Mouse (Mus musculus) adrenal gland, postnatal 4 days (tissue): ENCODE results near the gene Dzip1l. TPM values are rescaled to one million over a fixed set of nuclear protein-coding genes. Genes with fewer than 3 reads are reported as not detected.
A peak's percentile ranks its signal among the peaks of the same experiment; 100 is the strongest.

Source experiments
- DNase-seq, 2 experiments: peaks; one replicate each; pipeline ENCODE4 v3.0.0; 2021 to 2022; ENCODE audit warnings: low spot score in 2 of 2, mixed read lengths in 2 of 2
- total RNA-seq, 2 experiments: library from RNA; stranded (reverse); gene quantifications; 2 replicates each; pipeline ENCODE4 v1.2.3; 2021

Dzip1l gene
- total RNA-seq, 2 experiments from 2014 or later = 11.2 to 15.6 TPM

- no peak for DNase-seq
These were observed 16.8 kb downstream of the Dzip1l start for GRCm38 (mm10) chr9:99646102-99646501.

DNA sequence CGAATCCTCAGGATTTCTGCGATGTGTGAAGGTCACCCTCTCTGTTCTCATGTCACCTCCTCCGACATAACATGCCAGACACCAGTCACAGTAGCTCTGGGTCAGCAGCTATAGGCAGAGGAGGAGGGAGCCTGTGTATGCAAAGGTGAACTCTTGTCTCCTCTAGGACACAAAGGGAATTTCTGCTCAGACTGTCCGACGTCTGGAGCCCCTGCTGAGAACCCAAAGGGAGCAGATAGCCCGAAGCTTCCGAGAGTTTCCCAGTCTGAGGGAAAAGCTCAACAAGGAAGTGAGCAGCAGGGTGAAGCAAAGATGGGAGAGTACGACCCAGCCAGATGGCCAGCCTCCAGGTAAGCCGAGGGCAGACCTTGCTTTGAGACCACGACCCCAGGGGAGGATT, 31.5 kb downstream of the Dzip1l start:
- DNase-seq = no peak

GRCm38 (mm10) chr9:99661606-99662166, 32.4 kb downstream of the Dzip1l start:
- no peak for DNase-seq

- DNase-seq = peak; percentile 24 to 40
These were observed 33.1 kb downstream of the Dzip1l start for GRCm38 (mm10) chr9:99662406-99662805.

GRCm38 (mm10) chr9:99662887-99663286, 33.6 kb downstream of the Dzip1l start:
- no peak for DNase-seq

DNA sequence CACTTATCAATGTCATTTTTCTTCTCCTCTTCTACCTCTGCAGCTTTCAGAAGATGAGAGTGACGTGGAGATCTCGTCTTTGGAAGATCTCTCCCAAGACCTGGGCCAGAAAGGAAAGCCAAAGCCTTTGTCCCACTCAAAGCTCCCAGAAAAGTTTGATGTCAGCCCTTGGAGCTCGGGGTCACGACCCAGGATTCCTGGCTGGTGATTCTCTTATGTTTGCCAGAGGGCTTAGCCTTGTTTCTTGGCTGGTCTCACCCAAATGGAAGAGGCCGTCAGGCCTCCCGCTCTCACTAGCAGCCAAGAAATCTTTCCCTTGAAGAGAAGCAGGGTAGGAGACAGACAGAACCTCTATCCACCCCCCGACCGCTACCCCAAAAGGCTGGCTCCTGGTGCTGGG, 38.3 kb downstream of the Dzip1l start:
- DNase-seq = no peak

- no peak for DNase-seq
These were observed 42.3 kb downstream of the Dzip1l start for GRCm38 (mm10) chr9:99671603-99672002.

GRCm38 (mm10) chr9:99675714-99676113, 46.4 kb downstream of the Dzip1l start:
- no peak for DNase-seq

GRCm38 (mm10) chr9:99681980-99682570, 52.8 kb downstream of the Dzip1l start:
- DNase-seq = no peak

DNA sequence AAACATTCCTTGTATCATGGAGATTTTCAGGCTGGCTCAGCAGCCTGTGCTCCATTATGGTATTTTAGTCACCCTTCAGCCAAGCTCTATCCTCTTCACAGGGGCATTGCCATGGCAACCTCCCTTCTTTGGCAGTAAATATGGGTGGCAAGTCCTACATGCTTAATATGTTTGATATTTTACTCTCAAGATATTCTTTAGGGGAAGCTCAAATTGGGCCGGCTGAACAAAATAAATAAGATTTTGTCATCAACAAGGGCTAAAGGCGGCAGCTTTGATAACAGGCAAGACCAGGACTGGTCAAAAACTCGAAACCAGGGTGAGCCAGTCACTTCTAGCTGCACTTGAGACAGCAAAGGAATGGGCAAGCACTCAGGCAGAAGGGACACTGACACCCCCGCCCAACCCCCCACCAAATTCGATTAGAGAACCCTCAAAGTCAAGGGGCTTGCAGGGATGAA, 55.8 kb downstream of the Dzip1l start:
- DNase-seq = no peak

- no peak for DNase-seq
These were observed 56.4 kb downstream of the Dzip1l start for GRCm38 (mm10) chr9:99685536-99686231.

GRCm38 (mm10) chr9:99689796-99690195, 60.5 kb downstream of the Dzip1l start:
- no peak for DNase-seq

- no peak for DNase-seq
These were observed 61.1 kb downstream of the Dzip1l start for GRCm38 (mm10) chr9:99690386-99690785.

GRCm38 (mm10) chr9:99694961-99695360, 65.7 kb downstream of the Dzip1l start:
- no peak for DNase-seq

- DNase-seq = no peak
These were observed 70.6 kb downstream of the Dzip1l start for GRCm38 (mm10) chr9:99699752-99700389.

- no peak for DNase-seq
These were observed 71.9 kb downstream of the Dzip1l start for GRCm38 (mm10) chr9:99701187-99701586.

DNA sequence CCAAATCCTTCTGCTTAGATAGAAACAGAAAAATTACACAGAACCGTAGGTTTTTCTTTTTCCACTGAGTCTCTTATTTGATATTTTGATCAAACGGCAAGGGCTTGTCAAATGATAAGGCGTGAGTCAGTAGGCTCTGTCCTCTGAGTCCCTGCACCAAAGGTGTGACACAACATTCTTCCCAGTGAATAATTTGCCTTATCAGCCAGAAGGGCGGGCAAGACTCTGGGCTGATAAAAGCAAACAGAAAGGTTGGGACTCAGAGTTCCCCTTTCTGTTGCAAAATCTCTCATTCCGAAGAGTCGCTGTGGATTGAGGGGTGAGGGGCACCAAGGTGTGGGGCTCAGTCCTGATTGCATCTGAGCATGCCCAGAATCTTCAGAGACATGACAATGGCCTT, 72.9 kb downstream of the Dzip1l start:
- no peak for DNase-seq

- no peak for DNase-seq
These were observed 74.4 kb downstream of the Dzip1l start for GRCm38 (mm10) chr9:99703711-99704110.

GRCm38 (mm10) chr9:99706264-99706663, 77.0 kb downstream of the Dzip1l start:
- no peak for DNase-seq

DNA sequence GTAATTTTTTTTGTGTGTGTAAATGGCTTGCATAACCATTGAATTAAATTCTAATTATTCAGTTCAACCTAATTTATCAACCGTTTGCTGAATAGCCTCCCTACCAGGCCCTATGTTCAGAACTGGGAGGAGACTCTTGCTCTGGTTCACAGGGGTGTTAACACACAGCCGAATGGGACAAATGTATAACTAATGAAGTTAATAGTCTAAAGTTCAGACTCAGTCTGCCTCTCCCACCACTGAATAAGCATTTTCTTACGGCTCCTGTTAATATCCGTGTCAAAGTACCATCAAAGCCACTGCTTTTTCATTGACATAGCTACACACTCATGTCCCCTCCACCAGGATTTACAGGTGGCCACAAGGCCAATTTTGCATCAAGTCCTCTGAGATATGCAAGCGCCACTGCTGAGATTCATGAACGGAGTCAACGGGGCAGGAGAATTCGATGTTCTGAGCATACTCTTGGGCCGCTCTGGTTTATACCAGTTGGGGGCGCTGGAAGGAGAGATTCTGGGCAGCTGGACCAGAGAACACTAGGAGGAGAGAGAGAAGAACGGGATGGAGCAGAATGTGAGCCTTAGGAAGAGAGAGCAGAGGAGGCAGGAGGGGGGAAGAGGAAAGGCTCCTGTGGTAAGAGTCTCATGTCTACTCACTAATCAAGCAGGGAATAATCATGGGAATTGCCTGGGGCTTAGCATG, 78.3 kb downstream of the Dzip1l start:
- no peak for DNase-seq

GRCm38 (mm10) chr9:99709588-99710248, 80.4 kb downstream of the Dzip1l start:
- no peak for DNase-seq
